Mouse (Mus musculus) limb, embryonic 14.5 days (tissue): ENCODE results near the gene Dnm2. TPM values are rescaled to one million over a fixed set of nuclear protein-coding genes. Genes with fewer than 3 reads are reported as not detected.

ENCODE experiments used
- ATAC-seq: fragments of 200-750 bp; cut with Nextera tagmentation; 2 replicates; pipeline ENCODE4 v1.8.0; 2017; ENCODE audit warnings: low read depth, moderate number of reproducible peaks, moderate TSS enrichment; ENCODE audit not compliant: low FRiP score
- DNase-seq: peaks from one replicate; pipeline ENCODE4 v3.0.0-alpha.2; 2015; ENCODE audit warnings: low spot score
- H3K27ac ChIP-seq: fragments of 300-500 bp; sonication (generic); replicated peaks from 2 replicates; pipeline ENCODE4 v1.5.1; 2014; ENCODE audit warnings: low read depth, mild to moderate bottlenecking, low read length, moderate library complexity, mixed read lengths
- H3K27me3 ChIP-seq: fragments of 300-500 bp; sonication (generic); 2 replicates; pipeline ENCODE4 v1.6.1; 2014; ENCODE audit warnings: low read length, mixed read lengths; ENCODE audit not compliant: control insufficient read depth, insufficient read depth
- H3K36me3 ChIP-seq: fragments of 300-500 bp; sonication (generic); 2 replicates; pipeline ENCODE4 v1.6.1; 2014; ENCODE audit warnings: mild to moderate bottlenecking, low read length, moderate library complexity, mixed read lengths; ENCODE audit not compliant: control insufficient read depth, insufficient read depth
- H3K4me1 ChIP-seq: fragments of 300-500 bp; sonication (generic); 2 replicates; pipeline ENCODE4 v1.6.1; 2014; ENCODE audit warnings: antibody characterized with exemption, low read length, mixed read lengths; ENCODE audit not compliant: control insufficient read depth, insufficient read depth
- H3K4me2 ChIP-seq: fragments of 300-500 bp; sonication (generic); replicated peaks from 2 replicates; pipeline ENCODE4 v1.6.1; 2014; ENCODE audit warnings: low read depth, mild to moderate bottlenecking, low read length, moderate library complexity; ENCODE audit not compliant: severe bottlenecking
- H3K4me3 ChIP-seq: fragments of 300-500 bp; sonication (generic); replicated peaks from 2 replicates; pipeline ENCODE4 v1.5.1; 2014; ENCODE audit warnings: low read length
- H3K9ac ChIP-seq: fragments of 300-500 bp; sonication (generic); 2 replicates; pipeline ENCODE4 v1.6.1; 2014; ENCODE audit warnings: mild to moderate bottlenecking, low read depth, low read length, moderate library complexity; ENCODE audit not compliant: severe bottlenecking
- H3K9me3 ChIP-seq: fragments of 300-500 bp; sonication (generic); 2 replicates; pipeline ENCODE4 v1.6.1; 2016; ENCODE audit warnings: low read length; ENCODE audit not compliant: control insufficient read depth
- POLR2A ChIP-seq: fragments of 200-500 bp; IDR thresholded peaks from 2 replicates; pipeline ENCODE4 v1.8.0; 2012; ENCODE audit warnings: inconsistent platforms, mild to moderate bottlenecking, moderate library complexity, borderline replicate concordance; ENCODE audit not compliant: insufficient read depth, insufficient read length; ENCODE audit errors: extremely low read depth
- WGBS: fragments of 180-500 bp; shearing (Covaris S2); extraction: QIAGEN DNeasy Blood & Tissue Kit; methylation state at CpG from one replicate; pipeline ENCODE4 v1.1.7; 2014; 5-methylcytosine and 5-hydroxymethylcytosine counted together
- polyA plus RNA-seq, 2 experiments: library from polyadenylated mRNA; depleted of rRNA in 1 of 2; stranded (reverse) in 1 of 2; unstranded in 1 of 2; fragments of >200 nt; fragmentation: Nextera tagmentation in 1 of 2; extraction: Ambion mirVana in 1 of 2; gene quantifications; 2 replicates each; pipeline versions ENCODE4 v1.2.1 to v1.2.3; 2012 to 2014

Gene Dnm2
- polyA plus RNA-seq, 2 experiments = 62.6 to 68.3 TPM

- peak overlapping the region; percentile 81 for H3K4me2 ChIP-seq
- no peak; the same call in 1 of the 2 replicates for TF ChIP-seq POLR2A
- WGBS = 40% methylated on average over 16 of the region's 19 CpGs
- peak overlapping the region; percentile 96 for H3K27ac ChIP-seq
- peaks cover 32% of the 10 kb centered on the region for H3K4me1 ChIP-seq
- H3K27me3 ChIP-seq = no peaks in the 10 kb centered on the region
- ATAC-seq (peak; percentile 87), DNase-seq (peak; percentile 93)
- peaks cover 43% of the 10 kb centered on the region for H3K36me3 ChIP-seq
- H3K9me3 ChIP-seq = no peaks in the 10 kb centered on the region
- peak overlapping the region; percentile 54 for H3K9ac ChIP-seq
- H3K4me3 ChIP-seq = peak overlapping the region; percentile 34
Observed at GRCm38 (mm10) chr9:21496308-21497049, 71.8 kb downstream of the Dnm2 start.

- peak; percentile 35; the same call in 1 of the 2 replicates for TF ChIP-seq POLR2A
- peak; percentile 74 for ATAC-seq
- Histone ChIP-seq H3K27ac (peak overlapping the region; percentile 96), H3K27me3 (no peaks in the 10 kb centered on the region), H3K4me2 (peak overlapping the region; percentile 81), H3K4me1 (peaks cover 32% of the 10 kb centered on the region), H3K9ac (peak overlapping the region; percentile 54), H3K4me3 (peak overlapping the region; percentile 34), H3K36me3 (peaks cover 37% of the 10 kb centered on the region), H3K9me3 (no peaks in the 10 kb centered on the region)
- WGBS = 34% methylated on average over 16 of the region's 16 CpGs
- DNase-seq = no peak
Observed at GRCm38 (mm10) chr9:21497050-21497542, 72.4 kb downstream of the Dnm2 start.

GRCm38 (mm10) chr9:21497664-21498063, 73.0 kb downstream of the Dnm2 start:
- ATAC-seq (no peak), DNase-seq (no peak)
- 90% methylated on average over 2 of the region's 2 CpGs for WGBS
- Histone ChIP-seq H3K4me2 (peak overlapping the region; percentile 81), H3K36me3 (peaks cover 33% of the 10 kb centered on the region), H3K9ac (no peak overlapping the region; the same call in 1 of the 2 replicates), H3K4me3 (no peak overlapping the region), H3K4me1 (peaks cover 32% of the 10 kb centered on the region), H3K27me3 (no peaks in the 10 kb centered on the region), H3K27ac (peak overlapping the region; percentile 96), H3K9me3 (no peaks in the 10 kb centered on the region)
- TF ChIP-seq POLR2A = no peak

- 92% methylated on average over 12 of the region's 12 CpGs for WGBS
- DNase-seq = no peak
- H3K4me2 ChIP-seq = no peak overlapping the region
- H3K4me1 ChIP-seq = peaks cover 29% of the 10 kb centered on the region
- H3K27me3 ChIP-seq = no peaks in the 10 kb centered on the region
- no peak for TF ChIP-seq POLR2A
- no peak overlapping the region for H3K27ac ChIP-seq
- no peak overlapping the region for H3K4me3 ChIP-seq
- H3K36me3 ChIP-seq = peaks cover 38% of the 10 kb centered on the region
- ATAC-seq = no peak
- H3K9ac ChIP-seq = no peak overlapping the region
- no peaks in the 10 kb centered on the region for H3K9me3 ChIP-seq
Observed at GRCm38 (mm10) chr9:21498284-21498902, 73.7 kb downstream of the Dnm2 start.

- H3K4me1 ChIP-seq = no peaks in the 10 kb centered on the region
- peaks cover 66% of the 10 kb centered on the region for H3K36me3 ChIP-seq
- DNase-seq (no peak), ATAC-seq (no peak)
- TF ChIP-seq POLR2A = no peak
- no peak overlapping the region for H3K4me2 ChIP-seq
- no peak overlapping the region for H3K4me3 ChIP-seq
- no peak overlapping the region for H3K9ac ChIP-seq
- H3K27me3 ChIP-seq = no peaks in the 10 kb centered on the region
- H3K27ac ChIP-seq = no peak overlapping the region
- WGBS = 94% methylated on average over 8 of the region's 8 CpGs
- no peaks in the 10 kb centered on the region for H3K9me3 ChIP-seq
Observed at GRCm38 (mm10) chr9:21503352-21503751, 78.6 kb downstream of the Dnm2 start.
